Mouse (Mus musculus): ENCODE measurements around the gene Tnnt1.

The Tnnt1 gene

DNA sequence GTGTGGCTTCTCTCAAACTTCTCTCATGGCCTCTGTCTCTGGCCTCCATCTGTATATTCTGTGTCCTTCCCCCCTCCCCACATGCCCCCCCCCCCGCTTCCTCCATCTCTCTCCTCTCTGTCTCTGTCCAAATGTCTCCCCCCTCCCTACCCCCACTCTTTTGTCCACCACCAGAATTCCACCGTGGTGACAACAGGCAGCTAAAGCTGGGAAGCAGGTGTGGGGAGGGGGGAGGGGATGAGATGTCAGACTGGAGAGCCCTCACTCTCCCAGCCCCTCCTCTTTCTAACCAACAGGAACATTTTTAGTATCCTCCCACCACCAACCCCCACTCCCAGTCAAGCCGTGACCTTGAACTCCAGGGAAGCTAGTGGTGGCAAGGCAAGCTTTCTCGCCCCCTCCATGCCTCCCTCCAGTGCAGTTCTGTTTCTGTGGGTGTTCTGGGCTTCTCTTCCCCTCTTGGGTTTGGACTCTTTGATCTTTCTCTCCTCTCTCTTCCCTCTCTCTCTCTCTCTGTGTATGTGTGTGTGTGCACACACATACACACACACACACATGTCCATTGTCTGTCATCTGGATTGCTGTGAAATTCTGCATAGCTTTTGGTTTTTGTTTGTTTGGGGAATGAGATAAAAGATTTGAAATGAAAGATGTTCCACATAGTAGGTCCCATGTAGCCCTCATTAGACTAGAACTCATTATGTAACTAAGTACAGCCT is at the start of gene Tnnt1:
Gene Tnnt1, minus strand, starts transcription at position 51 of the 719 bp plus-strand sequence.
- peak; percentile 88 for DNase-seq (ENCODE audit: low read depth, low spot score)

DNA sequence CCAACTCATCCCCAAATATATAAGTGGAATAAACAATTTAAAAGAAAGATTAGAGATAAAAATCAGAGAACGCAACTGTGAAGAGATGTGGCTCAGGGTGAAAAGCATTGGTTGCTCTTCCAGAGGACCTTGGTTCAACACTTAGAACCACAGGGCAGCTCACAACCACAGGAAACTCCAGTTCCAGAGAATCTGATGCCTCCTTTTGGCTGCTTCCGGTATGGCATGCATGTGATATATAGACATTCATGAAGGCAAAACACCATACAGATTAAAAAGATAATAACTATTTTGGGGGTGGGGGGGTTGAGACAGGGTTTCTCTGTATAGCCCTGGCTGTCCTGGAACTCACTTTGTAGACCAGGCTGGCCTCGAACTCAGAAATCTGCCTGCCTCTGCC is 46.5 kb upstream of the Tnnt1 start:
- DNase-seq (ENCODE audit: low read depth, low spot score) = no peak

DNA sequence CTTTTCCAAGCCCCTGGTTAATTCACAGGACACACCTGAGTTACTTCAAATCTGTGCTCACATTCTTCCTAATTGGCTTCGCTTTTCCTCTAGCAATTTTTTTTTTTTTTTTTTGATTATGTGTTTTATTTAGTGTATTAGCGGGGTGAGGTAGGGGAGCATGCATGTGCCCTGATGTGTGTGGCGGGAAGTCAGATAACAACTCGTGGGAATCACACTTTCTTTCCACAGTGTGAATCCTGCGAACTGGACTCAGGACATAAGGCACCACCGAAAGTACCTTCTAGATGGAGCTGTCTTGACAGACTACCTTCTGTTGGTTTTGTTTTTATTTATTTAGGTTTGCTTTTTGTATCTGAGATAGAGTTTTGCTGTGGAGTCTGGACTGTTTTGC is 41.0 kb upstream of the Tnnt1 start:
- no peak for DNase-seq (ENCODE audit: low read depth, low spot score)

DNA sequence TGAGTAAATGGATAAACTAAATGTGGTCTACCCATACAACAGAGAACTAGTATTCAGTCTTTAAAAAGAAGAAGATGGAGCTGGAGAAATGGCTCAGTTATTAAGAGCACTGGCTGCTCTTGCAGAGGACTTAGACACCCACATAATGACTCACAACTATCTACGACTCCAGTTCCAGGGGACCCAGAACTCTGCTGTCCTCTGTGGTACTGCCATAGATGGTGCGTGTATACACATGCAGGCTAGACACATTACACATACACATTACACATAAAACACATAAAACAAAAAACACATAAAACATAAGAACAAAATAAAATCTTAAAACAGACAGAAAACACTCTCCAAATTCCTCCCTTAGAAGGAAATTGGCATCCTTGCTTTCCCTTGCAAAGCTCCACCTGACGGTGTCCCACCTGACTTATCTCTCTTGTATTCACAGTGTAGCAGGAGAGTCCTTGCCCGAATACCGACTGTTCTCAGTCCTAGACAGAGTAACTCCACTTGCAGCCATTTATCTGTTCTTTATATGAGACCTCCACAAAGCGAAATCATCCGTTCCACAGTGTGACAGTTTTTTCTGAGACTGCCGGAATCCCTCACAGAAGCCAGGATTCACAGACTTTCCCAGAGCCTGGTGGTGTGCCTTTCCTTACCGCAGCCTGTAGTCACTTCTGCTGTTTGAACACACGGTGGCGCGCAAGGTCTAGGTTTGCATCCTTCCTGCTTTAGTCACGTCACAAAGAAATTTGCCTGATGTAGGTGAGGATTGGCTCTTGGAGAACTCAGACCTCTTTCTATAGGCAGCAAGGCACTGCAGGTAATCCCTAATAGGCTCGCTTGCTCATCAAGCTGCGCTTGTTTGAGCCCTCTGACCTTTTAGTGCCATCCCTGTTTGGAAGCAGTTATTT is 40.3 kb upstream of the Tnnt1 start:
- DNase-seq (ENCODE audit: low read depth, low spot score) = peak; percentile 94

GRCm38 (mm10) chr7:4547221-4547641 is 31.0 kb upstream of the Tnnt1 start, which contains the start of gene Syt5:
Gene Syt5, minus strand, starts transcription at chr7:4547541.
- peak; percentile 69 for DNase-seq (ENCODE audit: low read depth, low spot score)

- DNase-seq (ENCODE audit: low read depth, low spot score) = peak; percentile 94
Measured at GRCm38 (mm10) chr7:4546591-4547131, 30.5 kb upstream of the Tnnt1 start.

DNA sequence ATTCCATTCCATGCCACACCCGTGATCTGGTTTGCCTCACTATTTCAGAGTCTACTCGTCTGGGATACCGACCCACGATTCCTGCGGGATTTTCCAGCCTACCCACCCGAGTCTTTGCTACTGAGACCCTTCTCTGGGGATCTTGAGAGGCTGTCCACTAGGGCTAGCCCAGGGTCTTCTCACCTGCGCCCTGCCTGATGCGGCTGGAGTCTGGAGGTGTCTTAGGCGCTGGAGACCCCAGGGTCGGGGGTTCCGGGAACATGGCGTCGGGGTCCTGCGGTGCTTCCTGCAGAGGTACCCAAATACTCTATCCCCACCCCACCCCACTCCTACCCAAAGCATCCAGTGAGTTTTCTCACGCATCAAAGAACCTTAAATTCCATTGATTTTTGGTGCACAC is 29.9 kb upstream of the Tnnt1 start:
- no peak for DNase-seq (ENCODE audit: low read depth, low spot score)

- DNase-seq (ENCODE audit: low read depth, low spot score) = peak; percentile 75
Measured at GRCm38 (mm10) chr7:4542013-4542412, 25.8 kb upstream of the Tnnt1 start.

- no peak for DNase-seq (ENCODE audit: low read depth, low spot score)
Measured at GRCm38 (mm10) chr7:4541344-4541743, 25.2 kb upstream of the Tnnt1 start.

DNA sequence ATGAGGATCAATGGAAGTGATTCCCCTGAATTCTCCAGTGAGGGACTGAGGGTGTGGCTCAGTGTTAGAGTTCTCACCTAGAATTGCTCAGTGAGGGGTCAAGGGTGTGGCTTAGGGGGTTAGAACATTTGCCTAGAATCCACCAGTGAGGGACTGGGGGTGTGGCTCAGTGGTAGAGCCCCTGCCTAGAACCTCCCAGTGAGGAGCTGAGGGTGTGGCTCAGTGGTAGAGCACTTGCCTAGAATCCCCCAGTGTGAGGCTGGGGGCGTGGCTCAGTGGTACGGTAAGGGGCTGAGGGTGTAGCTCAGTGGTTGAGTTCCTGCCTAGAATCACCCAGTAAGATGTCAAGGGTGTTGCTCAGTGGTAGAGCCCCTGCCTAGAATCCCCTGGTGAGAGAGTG is 22.8 kb upstream of the Tnnt1 start:
- DNase-seq (ENCODE audit: low read depth, low spot score) = peak; percentile 80

GRCm38 (mm10) chr7:4537181-4537580 is 21.0 kb upstream of the Tnnt1 start:
- DNase-seq (ENCODE audit: low read depth, low spot score) = peak; percentile 85

- peak; percentile 71 for DNase-seq (ENCODE audit: low read depth, low spot score)
Measured at GRCm38 (mm10) chr7:4536369-4536768, 20.2 kb upstream of the Tnnt1 start.

GRCm38 (mm10) chr7:4532005-4532729 is 16.0 kb upstream of the Tnnt1 start, which contains the start of gene Dnaaf3:
Gene Dnaaf3, minus strand, starts transcription at chr7:4532453.
- peak; percentile 89 for DNase-seq (ENCODE audit: low read depth, low spot score)

GRCm38 (mm10) chr7:4530166-4530565 is 14.0 kb upstream of the Tnnt1 start:
- peak; percentile 71 for DNase-seq (ENCODE audit: low read depth, low spot score)

- no peak for DNase-seq (ENCODE audit: low read depth, low spot score)
Measured at GRCm38 (mm10) chr7:4527302-4527689, 11.1 kb upstream of the Tnnt1 start.

GRCm38 (mm10) chr7:4526341-4527301 is 10.4 kb upstream of the Tnnt1 start:
- DNase-seq (ENCODE audit: low read depth, low spot score) = peak; percentile 97

GRCm38 (mm10) chr7:4524212-4524922 is 8.2 kb upstream of the Tnnt1 start, which contains the start of gene Tnni3:
Gene Tnni3, minus strand, starts transcription at chr7:4524229.
- DNase-seq (ENCODE audit: low read depth, low spot score) = peak; percentile 81

DNA sequence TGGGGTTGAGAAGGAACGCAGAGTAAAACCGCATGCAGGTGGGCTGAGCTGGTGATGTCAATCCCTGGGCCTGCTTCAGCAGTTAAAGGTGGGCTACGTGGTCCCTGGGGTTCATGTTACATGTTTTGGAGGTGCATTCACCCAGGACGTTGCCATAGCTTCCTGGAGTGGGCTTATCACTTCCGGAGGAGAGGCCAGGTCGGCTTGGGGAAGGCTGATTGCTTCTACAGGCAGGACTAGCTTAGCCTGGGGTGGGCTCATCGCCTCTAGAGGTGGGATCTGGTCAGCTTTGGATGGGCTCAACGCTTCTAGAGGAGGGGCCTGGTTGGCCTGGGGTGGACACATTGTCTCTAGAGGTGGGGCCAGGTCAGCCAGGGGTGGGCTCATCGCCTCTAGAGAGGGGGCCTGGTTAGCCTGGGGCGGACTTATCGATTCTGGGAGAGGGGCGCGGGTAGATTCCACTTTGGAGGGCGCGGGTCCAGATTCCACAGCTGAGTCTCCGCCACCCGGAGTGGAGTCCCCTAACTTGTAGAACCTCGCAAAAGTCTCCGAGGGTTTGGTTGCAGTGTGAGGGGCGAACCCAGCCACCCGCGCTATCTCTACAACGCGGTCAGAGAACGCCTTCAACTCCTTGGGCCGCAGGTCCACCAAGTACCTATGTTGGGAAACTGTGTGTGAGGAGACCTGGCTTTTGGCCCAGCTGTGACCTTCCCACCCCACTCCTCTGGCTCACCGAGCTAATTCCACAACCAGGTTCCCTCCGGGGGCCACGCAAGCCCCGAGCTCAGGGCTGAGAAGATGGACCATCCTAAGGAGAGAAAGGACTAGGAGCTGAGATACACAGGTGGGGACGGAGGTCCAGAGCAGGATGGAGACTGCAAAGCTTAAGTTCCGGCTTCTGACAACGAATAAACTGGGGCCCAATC is 7.3 kb upstream of the Tnnt1 start:
- no peak for DNase-seq (ENCODE audit: low read depth, low spot score)

DNA sequence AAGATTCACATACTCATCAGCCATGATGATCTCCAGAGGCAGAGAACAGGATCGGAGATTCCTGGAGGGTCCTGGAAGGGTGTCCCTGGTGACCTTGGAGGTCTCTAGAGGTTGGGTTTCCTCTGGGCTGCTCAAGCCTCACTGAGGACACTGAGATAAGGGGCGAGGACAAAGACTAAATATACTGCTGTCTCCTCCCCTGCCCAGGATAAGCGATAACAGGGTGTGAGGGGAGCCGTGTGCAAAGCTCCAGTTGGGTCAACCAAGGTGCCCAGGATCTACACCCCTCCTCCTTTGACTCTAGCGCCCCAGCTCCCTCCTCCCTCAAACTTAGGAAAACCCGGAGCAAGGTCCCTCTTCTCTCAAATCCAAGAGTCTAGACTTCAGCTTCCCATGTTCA is 6.1 kb upstream of the Tnnt1 start:
- no peak for DNase-seq (ENCODE audit: low read depth, low spot score)
